In the genomic region with DNA sequence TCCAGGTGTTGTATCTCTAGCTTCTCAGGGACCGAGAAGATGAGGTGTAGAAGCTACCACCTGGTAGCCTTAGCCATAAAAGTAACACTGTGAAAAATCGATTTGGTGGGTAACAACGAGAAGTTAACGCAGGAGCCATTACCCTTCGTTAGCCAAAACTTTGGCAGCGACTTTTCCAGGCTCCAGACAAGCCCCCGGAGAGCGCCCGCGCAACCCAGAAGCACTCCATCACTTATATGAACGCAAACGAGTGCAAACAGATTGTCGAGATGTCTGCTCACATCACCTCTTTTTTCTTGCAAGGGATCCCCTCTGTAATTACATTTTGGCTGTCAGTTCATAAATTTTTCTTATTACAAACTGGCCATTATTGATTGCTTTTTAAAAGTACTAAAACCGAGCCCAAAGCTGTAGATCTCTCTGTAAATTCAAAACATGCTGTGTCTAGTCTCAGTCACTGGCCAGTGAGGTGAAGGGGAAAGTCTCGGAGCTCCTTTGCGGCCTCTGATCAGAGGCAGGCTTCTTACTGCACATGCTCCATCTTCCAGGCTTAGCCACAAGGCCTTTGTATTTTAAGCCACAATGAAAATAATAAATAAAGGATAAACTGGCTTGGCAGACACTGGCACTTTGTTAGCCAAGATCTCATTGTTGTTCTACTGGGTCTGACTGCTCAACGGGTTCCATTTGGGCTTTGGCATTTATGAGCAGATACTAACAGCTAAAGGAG, we compare ENCODE assay signal across 17 mouse cellular contexts.
DNase-seq lines count a peak whose midpoint lies in the region; ATAC-seq lines count a peak whose summit lies in the region.
"Had no signal": no experiment of that assay in that cellular context is flagged by ENCODE, and none has a peak within 500 bp of the region (broad histone marks: within the 10 kb centered on the region; RNA-seq: fewer than 3 reads in every experiment).

No protein-coding gene starts in this region.

- no peak for ATAC-seq in hindbrain, embryonic 13.5 days (ENCODE audit: low FRiP score)
- ATAC-seq in hindbrain, embryonic 16.5 days: no peak
- no peak for ATAC-seq in neural tube, embryonic 15.5 days (ENCODE audit: low FRiP score)
- ATAC-seq: intestine, postnatal 0 days; liver, postnatal 0 days had no signal

- peaks cover 26% of the 10 kb centered on the region for H3K4me1 ChIP-seq in hindbrain, embryonic 13.5 days (replicated peaks)
- peaks cover 4% of the 10 kb centered on the region; the same call in 1 of the 2 replicates for H3K4me1 ChIP-seq in hindbrain, embryonic 16.5 days (ENCODE audit: control insufficient read depth, insufficient read depth, low read depth, low read length)
- H3K4me1 ChIP-seq in neural tube, embryonic 15.5 days: peaks cover 26% of the 10 kb centered on the region

- intact Hi-C loops in gastrocnemius, postnatal 36 days (cut with DNase I): no loop called here

- H3K4me2 ChIP-seq in hindbrain, embryonic 13.5 days: no peak overlapping the region
- no peak overlapping the region for H3K4me2 ChIP-seq in hindbrain, embryonic 16.5 days (ENCODE audit: low read length)
- H3K4me2 ChIP-seq in neural tube, embryonic 15.5 days: no peak overlapping the region
- H3K4me2 ChIP-seq: embryonic facial prominence, embryonic 12.5 days; limb, embryonic 12.5 days; midbrain, embryonic 11.5 days had no signal

- H3K4me3 ChIP-seq in hindbrain, embryonic 13.5 days: no peak overlapping the region
- H3K4me3 ChIP-seq in hindbrain, embryonic 16.5 days (ENCODE audit: low read length): no peak overlapping the region
- no peak overlapping the region for H3K4me3 ChIP-seq in neural tube, embryonic 15.5 days (replicated peaks)
- H3K4me3 ChIP-seq: embryonic facial prominence, embryonic 12.5 days; gastrocnemius, adult 2 months; left cerebral cortex, adult 2 months; limb, embryonic 12.5 days had no signal

- WGBS in hindbrain, embryonic 13.5 days: 80% methylated on average over 17 of the region's 17 CpGs
- 64% methylated on average over 17 of the region's 17 CpGs for WGBS in hindbrain, embryonic 16.5 days
- 50% methylated on average over 17 of the region's 17 CpGs for WGBS in neural tube, embryonic 15.5 days

- no peak for DNase-seq in neural tube, embryonic 10.5 days (ENCODE audit: extremely low spot score, low spot score)
- DNase-seq in hindlimb bud, embryonic 11.5 days (ENCODE audit: extremely low spot score, low read depth, low spot score): peak; percentile 30
- DNase-seq in lung, postnatal 36 days: peak; percentile 20
- DNase-seq in gastrocnemius, postnatal 36 days: no peak
- no peak for DNase-seq in thymus, postnatal 10 days (ENCODE audit: low spot score in 2 of 2)
- DNase-seq: gastrocnemius, adult 2 months; heart, adult 11 months; liver, postnatal 0 days; thymus, adult 18-20 months had no signal

- no peak overlapping the region for H3K9ac ChIP-seq in hindbrain, embryonic 13.5 days
- H3K9ac ChIP-seq in hindbrain, embryonic 16.5 days (ENCODE audit: low read depth, low read length): no peak overlapping the region
- H3K9ac ChIP-seq in neural tube, embryonic 15.5 days (replicated peaks): no peak overlapping the region
- H3K9ac ChIP-seq: embryonic facial prominence, embryonic 12.5 days; limb, embryonic 12.5 days; liver, postnatal 0 days had no signal

- H3K27ac ChIP-seq in hindbrain, embryonic 13.5 days: peak overlapping the region; percentile 23; the same call in 1 of the 2 replicates
- no peak overlapping the region for H3K27ac ChIP-seq in hindbrain, embryonic 16.5 days (ENCODE audit: low read depth, low read length)
- 0 out of 2 replicates have a peak overlapping the region, but pooled peaks have one; percentile 23 for H3K27ac ChIP-seq in neural tube, embryonic 15.5 days (replicated peaks)
- H3K27ac ChIP-seq: embryonic facial prominence, embryonic 12.5 days; gastrocnemius, adult 2 months; left cerebral cortex, adult 2 months; limb, embryonic 12.5 days had no signal

- 0 out of 2 replicates have a peak, but pooled peaks cover 4% of the 10 kb centered on the region for H3K27me3 ChIP-seq in hindbrain, embryonic 13.5 days
- no peaks in the 10 kb centered on the region for H3K27me3 ChIP-seq in hindbrain, embryonic 16.5 days (replicated peaks; ENCODE audit: control insufficient read depth, insufficient read depth, low read length)
- H3K27me3 ChIP-seq in neural tube, embryonic 15.5 days (replicated peaks): no peaks in the 10 kb centered on the region

- no peaks in the 10 kb centered on the region for H3K36me3 ChIP-seq in hindbrain, embryonic 13.5 days
- no peaks in the 10 kb centered on the region for H3K36me3 ChIP-seq in hindbrain, embryonic 16.5 days (ENCODE audit: control insufficient read depth, insufficient read depth, low read length)
- H3K36me3 ChIP-seq in neural tube, embryonic 15.5 days: no peaks in the 10 kb centered on the region
- H3K36me3 ChIP-seq: embryonic facial prominence, embryonic 12.5 days; limb, embryonic 12.5 days had no signal

- no peaks in the 10 kb centered on the region for H3K9me3 ChIP-seq in hindbrain, embryonic 13.5 days
- no peaks in the 10 kb centered on the region for H3K9me3 ChIP-seq in hindbrain, embryonic 16.5 days (ENCODE audit: control insufficient read depth, low read length)
- H3K9me3 ChIP-seq in neural tube, embryonic 15.5 days (replicated peaks): no peaks in the 10 kb centered on the region
- H3K9me3 ChIP-seq: embryonic facial prominence, embryonic 12.5 days; limb, embryonic 12.5 days had no signal

Comparison
In these comparisons a context has a peak if more than half of its experiments do, and no peak if none do; other contexts are left out.
1. DNase-seq: peak in hindlimb bud, embryonic 11.5 days (single experiment) and lung, postnatal 36 days (single experiment); none in neural tube, embryonic 10.5 days (single experiment), gastrocnemius, postnatal 36 days (0 of 2) and thymus, postnatal 10 days (0 of 2).